Mouse (Mus musculus) fat pad, adult 2 months (tissue): ENCODE measurements around the gene Amigo1.
"Not testable (repeated sequence)": the region's sequence is repeated elsewhere in the genome, so short reads cannot be mapped to it uniquely, and the experiment has no call there.

Experiments
- DNase-seq: peaks from one replicate; pipeline ENCODE4 v3.0.0-alpha.2; 2011; ENCODE audit warnings: low read depth, low spot score; ENCODE audit errors: extremely low read depth

The Amigo1 gene

DNA sequence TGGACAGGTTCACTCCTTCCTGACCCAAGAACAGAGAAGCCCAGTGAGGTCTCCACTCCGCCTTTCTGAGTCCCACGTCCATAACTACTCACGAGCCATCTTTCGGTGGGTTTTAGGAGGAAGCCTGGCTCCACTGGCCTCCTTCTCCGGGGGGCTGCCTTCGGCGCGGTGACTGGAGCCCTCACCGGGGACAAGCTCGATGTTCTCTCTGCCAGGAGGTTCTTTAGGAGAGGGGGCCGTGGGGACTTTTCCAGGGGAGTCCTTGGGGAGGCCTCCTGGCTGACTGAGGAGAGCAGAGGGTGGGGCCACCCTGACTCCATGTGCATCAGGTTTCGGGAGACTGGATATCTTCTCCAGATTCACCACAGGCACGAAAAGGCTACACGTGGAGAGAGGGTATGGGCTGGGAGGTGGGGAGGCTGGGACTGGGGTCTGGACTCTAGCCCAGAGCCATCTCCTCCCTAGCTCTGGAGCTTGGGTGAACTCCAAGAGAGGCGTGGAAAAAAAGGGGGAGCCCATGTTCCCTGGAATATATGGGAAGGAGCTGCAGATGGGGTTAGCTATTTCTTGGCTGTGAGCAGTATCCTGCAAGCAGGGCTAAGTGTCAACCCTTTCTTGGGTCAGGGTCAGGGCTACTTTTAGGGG, 20.7 kb downstream of the Amigo1 start:
- no peak for DNase-seq

- no peak for DNase-seq
Measured at GRCm38 (mm10) chr3:108209001-108209400, 22.9 kb downstream of the Amigo1 start.

- DNase-seq, result no peak
Measured at GRCm38 (mm10) chr3:108209536-108209935, 23.4 kb downstream of the Amigo1 start.

DNA sequence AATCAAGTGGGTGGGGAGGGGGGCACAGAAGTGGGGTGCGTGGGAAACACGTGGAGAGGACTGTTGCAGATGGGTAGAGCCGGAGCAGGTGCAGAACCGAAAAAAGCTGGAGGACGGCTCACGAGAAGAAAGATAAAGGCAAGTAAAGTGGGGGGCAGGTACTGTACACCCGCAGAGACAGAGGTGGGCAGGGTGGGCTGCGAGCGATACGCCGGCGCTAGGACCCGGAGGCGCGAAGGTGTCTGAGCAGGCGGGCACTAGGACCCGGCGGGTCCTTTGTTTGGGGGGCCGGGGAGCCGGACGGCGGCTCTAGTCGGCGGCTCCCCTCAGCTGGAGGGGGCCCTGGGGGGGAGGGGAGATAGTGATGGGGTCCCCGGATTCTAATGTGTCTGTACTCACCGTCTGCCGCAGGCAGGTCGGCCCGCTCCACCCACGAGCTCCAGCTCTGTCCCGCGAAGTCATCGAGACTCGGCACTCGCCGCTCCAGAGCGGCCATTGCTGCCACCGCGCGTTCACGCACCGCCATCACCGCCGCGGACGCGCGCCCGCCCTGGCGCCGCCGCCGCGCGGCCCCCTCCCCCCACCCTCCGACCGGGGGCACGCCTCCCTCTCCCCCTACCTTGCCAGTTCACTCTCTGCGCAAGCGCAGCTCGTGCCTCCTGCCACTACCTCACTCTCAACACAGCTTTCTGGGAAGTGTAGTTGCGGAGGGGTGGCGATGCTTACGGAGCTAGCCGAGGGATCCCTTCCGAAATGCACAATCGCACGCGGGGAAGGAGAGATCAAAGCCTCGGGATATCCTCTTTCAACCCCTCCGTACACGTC, 24.0 kb downstream of the Amigo1 start:
- peak; percentile 33 for DNase-seq

- DNase-seq, result no peak
Measured at GRCm38 (mm10) chr3:108210771-108211139, 24.6 kb downstream of the Amigo1 start, which contains the start of gene Atxn7l2. Gene Atxn7l2, minus strand, starts transcription at chr3:108210934.

DNA sequence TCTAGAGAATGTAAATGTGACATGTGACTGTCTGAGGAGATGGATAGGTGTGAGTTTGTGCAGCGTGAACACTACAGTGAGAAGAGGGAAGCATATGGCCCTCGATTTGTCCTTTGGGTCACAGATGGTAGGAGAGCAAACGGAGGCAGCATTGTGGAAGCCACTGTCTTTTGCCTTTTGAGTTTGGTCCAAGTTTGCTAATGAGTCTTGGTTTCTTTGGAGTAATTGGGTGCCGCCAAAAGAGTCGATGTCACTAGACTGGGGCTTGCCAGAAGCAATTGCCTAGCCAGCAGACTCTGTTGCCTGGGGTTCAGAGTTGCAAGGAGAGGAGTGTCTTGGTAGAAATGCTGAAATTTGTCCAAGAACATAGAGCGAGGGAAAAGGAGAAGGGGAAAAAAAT, 25.7 kb downstream of the Amigo1 start:
- no peak for DNase-seq

DNA sequence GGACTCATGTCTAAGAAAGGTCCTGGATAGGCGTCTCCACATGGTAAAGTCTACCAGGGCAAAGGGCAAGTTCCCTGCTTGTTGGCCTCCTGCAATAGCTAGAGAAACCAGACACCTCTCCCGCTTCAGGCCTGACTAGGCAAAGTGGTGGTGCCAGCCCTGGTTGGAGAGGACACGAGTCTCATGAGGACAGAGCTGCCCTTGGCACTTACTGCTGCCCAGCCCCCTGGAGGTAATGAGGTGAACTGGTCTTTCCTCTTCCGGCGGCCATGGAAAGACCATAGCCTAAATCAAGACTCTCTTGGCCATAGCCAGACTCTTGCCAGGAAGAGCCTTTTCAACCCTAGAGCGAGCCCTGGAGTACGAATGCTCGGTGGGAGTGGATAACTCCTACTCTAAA, 26.3 kb downstream of the Amigo1 start:
- no peak for DNase-seq

- no peak for DNase-seq
Measured at GRCm38 (mm10) chr3:108214734-108215133, 28.6 kb downstream of the Amigo1 start.

DNA sequence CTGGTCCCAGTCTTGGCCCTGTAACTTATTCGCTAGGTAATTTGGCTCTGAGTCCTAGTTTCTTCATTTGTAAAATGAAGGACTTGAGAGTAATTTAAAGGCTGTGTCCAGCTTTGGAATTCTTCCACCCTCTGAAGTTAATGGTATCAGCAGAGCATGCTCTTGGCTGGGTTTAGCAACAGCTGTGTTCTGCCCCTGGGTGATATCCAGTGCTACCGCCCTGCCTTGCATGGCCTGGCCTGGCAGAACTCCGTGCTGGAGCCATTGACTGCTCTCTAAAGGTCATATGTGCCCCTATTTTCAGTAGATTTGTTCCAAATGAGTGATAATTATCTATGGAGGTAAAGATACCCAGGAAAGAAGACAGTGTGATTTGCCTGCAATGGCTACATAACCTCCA, 34.5 kb downstream of the Amigo1 start:
- DNase-seq, result no peak

DNA sequence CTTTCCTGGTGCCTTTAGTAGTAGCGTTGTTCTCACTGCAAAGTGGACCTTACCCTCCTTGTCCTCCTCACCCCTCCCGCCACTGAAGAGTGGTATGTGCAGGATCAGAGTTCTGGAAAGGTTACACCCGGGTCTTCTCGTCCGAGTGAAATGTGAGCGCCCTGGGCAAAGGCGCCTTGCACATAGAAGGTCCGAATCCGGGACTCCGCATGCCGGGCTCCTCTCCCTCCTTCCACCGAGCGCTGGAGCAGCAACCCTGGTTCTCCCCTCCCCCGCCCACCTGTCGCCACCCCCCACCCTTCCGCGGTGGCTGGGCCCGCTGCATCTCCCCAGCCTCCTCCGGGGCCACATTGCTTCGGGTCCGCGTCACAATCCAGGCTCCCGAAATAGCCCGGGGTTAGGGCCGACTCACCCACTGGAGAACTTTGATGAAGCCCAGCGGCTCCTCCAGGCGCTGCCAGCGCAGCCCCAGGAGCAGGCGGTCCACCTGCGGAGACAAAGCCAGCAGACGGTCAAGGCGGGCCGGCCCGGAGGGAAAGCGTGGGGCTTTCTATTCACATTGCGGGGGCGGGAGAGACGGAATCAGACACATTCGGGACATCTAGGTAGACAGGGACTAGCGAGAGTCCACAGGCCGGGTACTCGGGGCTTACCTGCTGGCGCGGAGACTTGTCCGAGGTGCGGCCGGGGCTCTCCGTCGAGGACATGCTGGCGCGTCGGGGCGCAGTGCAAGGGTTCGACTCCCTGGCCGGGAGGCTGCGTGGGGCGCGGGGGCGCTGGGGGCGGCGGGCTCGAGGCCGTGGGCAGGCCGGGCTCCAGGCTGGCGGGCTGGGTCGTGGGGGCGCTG, 39.8 kb downstream of the Amigo1 start:
- DNase-seq, result no peak

DNA sequence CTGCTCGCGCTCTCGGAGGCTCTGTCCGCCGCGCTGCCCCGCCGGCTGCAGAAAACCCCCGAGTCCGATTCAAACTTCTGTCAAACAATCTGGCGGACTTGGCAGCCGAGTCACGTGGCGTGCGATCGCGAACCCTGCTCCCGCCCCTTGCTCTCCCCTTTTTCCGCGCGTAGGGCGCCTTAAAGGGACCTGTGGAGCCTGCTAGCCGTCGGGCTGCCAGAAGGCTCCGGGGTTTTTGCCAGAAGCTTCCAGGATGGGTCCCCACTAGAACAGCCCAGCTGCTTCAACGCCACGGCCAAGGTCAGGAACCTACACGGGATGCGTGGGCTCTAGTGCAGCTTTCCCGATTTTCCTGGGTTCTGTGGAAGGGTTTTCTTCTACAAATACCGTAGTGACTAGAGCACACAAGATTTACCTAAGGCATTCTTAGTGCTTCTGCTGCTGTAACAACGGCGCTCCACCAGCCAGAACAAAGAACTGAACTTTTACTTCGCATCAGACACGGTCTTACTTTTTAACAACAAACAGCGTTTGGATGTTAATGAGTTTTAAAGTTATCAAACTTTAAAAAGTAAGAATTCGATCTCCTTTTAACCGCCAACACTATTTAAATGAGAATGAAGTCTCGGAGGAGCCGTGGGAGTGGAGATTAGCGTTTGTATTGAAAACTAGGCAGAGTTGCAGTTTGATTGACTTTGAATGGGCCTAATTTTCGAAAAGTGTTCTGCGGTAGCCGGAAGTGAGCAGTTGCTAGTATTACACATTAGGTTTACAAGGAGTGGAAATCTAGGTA, 40.6 kb downstream of the Amigo1 start, which contains the start of gene Sypl2:
TSS of gene Sypl2 (minus strand) at position 91 of the 793 bp plus-strand sequence.
- DNase-seq, result no peak

DNA sequence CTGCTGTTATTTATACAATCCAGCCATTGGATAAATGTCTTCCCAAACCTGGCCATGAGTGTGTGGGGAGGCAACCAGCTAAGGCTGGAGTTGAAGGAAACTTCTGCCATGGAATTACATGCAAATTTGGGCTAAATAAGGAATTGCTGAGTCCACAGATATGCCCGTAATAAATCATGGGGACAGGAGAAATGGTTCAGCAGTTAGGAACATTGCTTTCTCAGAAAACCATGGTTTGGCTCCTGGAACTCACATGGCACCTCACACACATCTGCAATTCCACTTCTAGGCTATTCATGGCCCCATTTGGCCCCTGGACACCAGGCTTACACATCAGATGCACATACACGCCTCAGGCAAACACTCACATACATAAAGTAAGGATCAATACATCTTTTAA, 41.4 kb downstream of the Amigo1 start:
- DNase-seq, result no peak

DNA sequence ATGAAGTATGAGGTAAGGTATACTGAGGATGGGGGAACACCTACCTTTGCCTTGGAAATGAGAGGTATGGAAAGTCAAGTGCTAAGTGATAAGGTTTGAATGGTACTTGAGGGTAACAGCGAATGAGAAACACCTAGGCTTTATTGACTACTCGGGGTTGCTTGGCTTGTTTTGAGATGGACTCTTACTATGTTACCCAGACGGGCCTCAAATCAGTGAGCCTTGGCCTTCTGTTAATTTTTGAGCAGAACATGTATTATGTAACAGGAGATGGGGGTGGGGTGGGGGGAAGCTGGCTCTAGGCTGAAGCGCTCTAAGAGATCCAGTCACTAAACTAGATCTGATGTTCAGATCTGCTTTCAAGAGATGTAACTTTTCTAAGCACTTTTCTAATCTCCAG, 45.5 kb downstream of the Amigo1 start:
- no peak for DNase-seq

DNA sequence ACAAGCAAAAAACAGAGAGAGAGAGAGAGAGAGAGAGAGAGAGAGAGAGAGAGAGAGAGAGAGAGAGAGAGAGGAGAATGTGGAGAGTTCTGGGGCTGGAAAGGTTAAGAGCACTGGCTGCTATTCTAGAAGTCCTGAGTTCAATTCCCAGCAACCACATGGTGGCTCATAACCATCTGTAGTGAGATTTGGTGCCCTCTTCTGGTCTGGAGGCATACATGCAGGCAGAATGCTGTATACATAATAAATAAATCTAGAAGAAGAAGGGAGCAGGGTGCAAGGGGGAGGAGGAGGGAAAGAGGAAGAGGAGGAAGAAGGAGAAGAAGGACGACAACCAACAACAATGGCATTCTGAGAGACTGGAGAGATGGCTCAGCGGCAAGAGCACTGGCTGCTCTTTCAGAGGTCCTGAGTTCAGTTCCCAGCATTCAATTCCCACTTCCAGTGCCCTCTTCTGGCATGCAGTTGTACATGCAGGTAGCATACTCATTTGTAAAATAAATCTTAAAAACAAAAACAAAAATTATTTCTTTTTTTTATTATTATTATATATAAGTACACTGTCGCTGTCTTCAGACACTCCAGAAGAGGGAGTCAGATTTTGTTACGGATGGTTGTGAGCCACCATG, 51.5 kb downstream of the Amigo1 start:
- not testable (repeated sequence) for DNase-seq

DNA sequence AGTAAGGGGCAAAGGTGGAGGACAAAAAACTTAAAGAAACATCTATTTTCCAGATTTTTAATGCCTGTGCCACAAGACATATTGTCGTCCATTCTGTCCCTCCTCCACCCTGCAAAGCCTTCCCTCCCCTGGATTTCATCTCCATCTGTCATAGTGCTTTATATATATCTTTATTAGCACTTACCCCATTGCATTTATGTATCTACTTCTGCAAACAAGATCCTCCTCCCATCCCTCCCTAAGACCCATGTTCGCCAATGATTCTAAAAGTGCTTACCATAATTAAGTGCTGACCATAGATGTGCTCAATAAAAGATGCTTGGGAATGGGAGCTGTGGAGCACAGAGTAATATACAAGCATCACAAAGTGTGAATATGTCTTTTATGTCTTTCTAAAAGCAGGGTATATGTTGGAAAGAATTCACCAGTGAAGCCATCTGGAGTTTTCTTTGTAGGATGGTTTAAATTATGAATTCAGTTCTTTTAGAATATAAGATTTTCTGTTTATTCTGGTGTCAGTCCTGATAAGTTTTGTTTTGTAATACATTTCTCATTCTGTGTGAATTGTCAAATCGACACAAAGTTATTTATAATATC, 55.2 kb downstream of the Amigo1 start:
- DNase-seq, result no peak
